Mouse (Mus musculus): ENCODE data around the gene Ifna4.
A peak's percentile ranks its signal among the peaks of the same experiment; 100 is the strongest.

- TF ChIP-seq CTCF (IDR thresholded peaks at IDR 0.05) (peak; percentile 77), EP300 (IDR thresholded peaks at IDR 0.05) (no peak)
Measured at GRCm38 (mm10) chr4:88872691-88873090, 31.0 kb downstream of the Ifna4 start.

Data from lung, postnatal 0 days (tissue).